Mouse (Mus musculus) hindbrain, embryonic 11.5 days (tissue): ENCODE results near the gene Tubg2. TPM values are rescaled to one million over a fixed set of nuclear protein-coding genes. Genes with fewer than 3 reads are reported as not detected.

Experiments
- ATAC-seq: fragments of 200-750 bp; cut with Nextera tagmentation; 2 replicates; pipeline ENCODE4 v1.8.0; 2017; ENCODE audit warnings: mild to moderate bottlenecking, moderate TSS enrichment, moderate library complexity; ENCODE audit not compliant: low FRiP score
- DNase-seq: peaks from one replicate; pipeline ENCODE4 v3.0.0-alpha.2; 2015; ENCODE audit warnings: low spot score
- H3K27ac ChIP-seq: fragments of 300-500 bp; sonication (generic); 2 replicates; pipeline ENCODE4 v1.5.1; 2014; ENCODE audit warnings: mild to moderate bottlenecking, low read depth, low read length
- H3K27me3 ChIP-seq: fragments of 300-500 bp; sonication (generic); 2 replicates; pipeline ENCODE4 v1.6.1; 2014; ENCODE audit warnings: mild to moderate bottlenecking, low read length, moderate library complexity, mixed read lengths; ENCODE audit not compliant: control insufficient read depth, insufficient read depth
- H3K36me3 ChIP-seq: fragments of 300-500 bp; sonication (generic); 2 replicates; pipeline ENCODE4 v1.6.1; 2014; ENCODE audit warnings: mild to moderate bottlenecking, low read length, moderate library complexity, mixed read lengths; ENCODE audit not compliant: control insufficient read depth, insufficient read depth
- H3K4me1 ChIP-seq: fragments of 300-500 bp; sonication (generic); replicated peaks from 2 replicates; pipeline ENCODE4 v1.6.1; 2014; ENCODE audit warnings: low read length, mixed read lengths; ENCODE audit not compliant: control insufficient read depth, insufficient read depth
- H3K4me2 ChIP-seq: fragments of 300-500 bp; sonication (generic); replicated peaks from 2 replicates; pipeline ENCODE4 v1.6.1; 2014; ENCODE audit warnings: mild to moderate bottlenecking, low read depth, low read length
- H3K4me3 ChIP-seq: fragments of 300-500 bp; sonication (generic); 2 replicates; pipeline ENCODE4 v1.5.1; 2014; ENCODE audit warnings: low read depth, low read length
- H3K9ac ChIP-seq: fragments of 300-500 bp; sonication (generic); 2 replicates; pipeline ENCODE4 v1.6.1; 2014; ENCODE audit warnings: low read depth, low read length
- H3K9me3 ChIP-seq: fragments of 300-500 bp; sonication (generic); 2 replicates; pipeline ENCODE4 v1.6.1; 2016; ENCODE audit warnings: low read length; ENCODE audit not compliant: control insufficient read depth
- WGBS: fragments of 180-500 bp; shearing (Covaris S2); extraction: QIAGEN DNeasy Blood & Tissue Kit; methylation state at CpG from one replicate; pipeline ENCODE4 v1.1.7; 2014; 5-methylcytosine and 5-hydroxymethylcytosine counted together
- polyA plus RNA-seq: library from polyadenylated mRNA; unstranded; fragments of >200 nt; fragmentation: Nextera tagmentation; extraction: Ambion mirVana; gene quantifications from 2 replicates; pipeline ENCODE4 v1.2.1, GENCODE M21; 2014

Gene Tubg2
- polyA plus RNA-seq, 1 experiment from 2014 or later, result 5.5 TPM

DNA sequence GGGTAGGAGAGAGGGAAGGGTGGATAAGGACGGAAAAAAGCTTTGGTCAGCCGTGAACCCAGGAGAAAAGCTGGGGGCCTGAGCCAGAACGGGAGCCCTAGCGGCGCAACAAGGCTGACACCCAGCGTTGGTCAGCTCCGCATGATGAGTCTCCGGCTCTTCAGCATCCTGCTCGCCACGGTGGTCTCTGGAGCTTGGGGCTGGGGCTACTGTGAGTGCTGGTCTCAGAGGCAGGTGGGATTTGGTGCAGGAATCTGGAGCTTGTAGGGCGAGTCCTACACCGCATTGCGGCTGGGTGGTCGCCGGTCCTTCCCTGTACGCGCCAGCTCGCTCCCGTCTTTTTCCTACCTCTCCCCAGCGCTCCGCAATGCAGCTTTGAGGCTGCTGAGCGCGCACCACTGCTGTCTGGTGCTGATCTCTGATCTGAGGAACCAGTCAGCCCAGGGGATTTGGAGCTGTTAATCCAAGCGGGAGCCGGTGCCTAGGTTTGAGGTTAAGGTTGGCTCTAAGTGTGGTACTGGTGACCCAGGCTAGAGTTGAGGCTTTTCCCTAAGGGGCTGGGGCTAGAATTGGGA lies 20.5 kb downstream of the Tubg2 start:
- 2% methylated on average over 25 of the region's 25 CpGs for WGBS
- ATAC-seq (no peak), DNase-seq (peak; percentile 60)
- Histone ChIP-seq H3K4me2 (peak overlapping the region; percentile 41), H3K36me3 (no peaks in the 10 kb centered on the region), H3K4me1 (peaks cover 22% of the 10 kb centered on the region; the same call in 1 of the 2 replicates), H3K4me3 (peak overlapping the region; percentile 21), H3K9me3 (no peaks in the 10 kb centered on the region), H3K27ac (no peak overlapping the region), H3K27me3 (peaks cover 60% of the 10 kb centered on the region), H3K9ac (0 out of 2 replicates have a peak overlapping the region, but pooled peaks have one; percentile 23)

DNA sequence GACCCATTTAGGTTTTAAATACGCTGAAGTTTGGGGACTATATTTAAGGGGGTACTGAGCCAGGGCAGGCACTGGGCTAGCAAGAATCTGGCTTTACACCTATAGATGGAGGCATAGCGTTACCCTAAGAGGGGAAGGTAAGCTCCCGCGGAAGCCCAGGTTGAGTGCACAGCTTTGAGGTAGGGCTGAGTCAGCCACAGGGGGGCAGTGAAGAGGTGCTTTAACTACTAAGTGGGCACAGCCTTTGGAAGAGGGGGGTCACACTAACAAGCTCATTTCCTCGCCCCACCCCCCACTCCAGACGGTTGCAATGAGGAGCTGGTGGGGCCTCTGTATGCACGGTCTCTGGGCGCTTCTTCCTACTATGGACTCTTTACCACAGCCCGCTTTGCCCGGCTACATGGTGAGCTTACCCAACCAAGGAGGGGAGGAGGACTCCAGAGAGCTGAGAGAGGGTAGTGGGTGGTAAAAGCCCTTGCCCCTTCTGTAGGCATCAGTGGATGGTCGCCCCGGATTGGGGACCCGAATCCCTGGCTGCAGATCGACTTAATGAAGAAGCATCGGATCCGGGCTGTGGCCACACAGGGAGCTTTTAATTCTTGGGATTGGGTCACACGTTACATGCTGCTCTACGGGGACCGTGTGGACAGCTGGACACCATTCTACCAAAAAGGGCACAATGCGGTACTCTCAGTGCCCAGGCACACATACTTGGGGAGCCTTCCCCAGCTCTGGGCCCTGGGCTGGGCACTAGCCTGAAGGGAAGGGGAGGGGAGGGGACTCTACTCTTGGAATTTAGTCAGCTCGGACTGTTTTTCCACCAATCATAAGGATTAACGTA lies 21.4 kb downstream of the Tubg2 start:
- 29% methylated on average over 22 of the region's 22 CpGs for WGBS
- H3K27ac ChIP-seq, result no peak overlapping the region
- no peak overlapping the region; the same call in 1 of the 2 replicates for H3K4me2 ChIP-seq

DNA sequence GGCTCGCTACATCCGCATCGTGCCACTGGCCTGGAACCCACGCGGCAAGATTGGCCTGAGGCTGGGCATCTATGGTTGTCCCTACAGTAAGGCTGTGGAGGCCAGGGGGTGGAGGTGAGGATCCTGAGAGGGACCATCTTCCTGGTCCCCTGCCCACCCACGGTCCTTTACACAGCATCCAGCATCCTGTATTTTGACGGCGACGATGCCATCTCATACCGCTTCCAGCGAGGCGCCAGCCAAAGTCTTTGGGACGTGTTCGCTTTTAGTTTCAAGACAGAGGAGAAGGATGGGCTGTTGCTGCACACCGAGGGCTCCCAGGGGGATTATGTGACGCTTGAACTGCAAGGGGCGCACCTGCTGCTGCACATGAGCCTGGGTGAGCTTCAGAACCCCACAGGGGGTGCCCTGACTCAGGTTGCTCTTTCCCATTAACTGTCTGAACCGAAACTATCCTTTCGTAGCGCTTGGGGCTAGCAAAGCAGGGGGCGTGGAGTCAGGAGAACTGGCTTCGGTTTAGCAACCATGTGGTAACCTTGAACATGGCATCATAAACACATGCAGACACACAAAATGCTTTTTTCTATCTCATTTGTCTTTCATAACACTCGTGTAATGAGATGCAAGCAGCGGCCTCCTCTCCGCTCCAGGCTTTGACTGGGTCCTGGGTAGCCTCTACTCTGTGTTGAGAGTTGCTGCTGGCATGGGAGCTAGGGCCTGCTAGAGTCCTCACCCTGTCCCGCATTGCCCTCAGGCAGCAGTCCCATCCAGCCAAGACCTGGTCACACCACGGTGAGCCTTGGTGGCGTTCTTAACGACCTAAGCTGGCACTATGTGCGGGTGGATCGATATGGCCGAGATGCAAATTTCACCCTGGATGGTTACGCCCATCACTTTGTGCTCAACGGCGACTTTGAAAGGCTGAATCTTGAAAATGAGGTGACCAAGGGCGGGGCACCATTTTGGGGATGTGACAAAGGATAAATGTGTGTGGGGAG lies 22.7 kb downstream of the Tubg2 start:
- Histone ChIP-seq H3K9ac (no peak overlapping the region), H3K4me1 (peaks cover 17% of the 10 kb centered on the region; the same call in 1 of the 2 replicates), H3K4me3 (no peak overlapping the region), H3K36me3 (no peaks in the 10 kb centered on the region), H3K9me3 (no peaks in the 10 kb centered on the region), H3K27me3 (peaks cover 52% of the 10 kb centered on the region), H3K4me2 (no peak overlapping the region), H3K27ac (no peak overlapping the region)
- ATAC-seq (no peak), DNase-seq (no peak)
- 51% methylated on average over 36 of the region's 36 CpGs for WGBS

More for the DNA sequence above, 21.4 kb downstream of the Tubg2 start:
- H3K4me1 ChIP-seq, result peaks cover 22% of the 10 kb centered on the region; the same call in 1 of the 2 replicates
- no peak overlapping the region for H3K4me3 ChIP-seq
- peaks cover 60% of the 10 kb centered on the region for H3K27me3 ChIP-seq
- no peaks in the 10 kb centered on the region for H3K36me3 ChIP-seq
- no peaks in the 10 kb centered on the region for H3K9me3 ChIP-seq
- no peak overlapping the region for H3K9ac ChIP-seq
- DNase-seq (peak; percentile 71), ATAC-seq (no peak)

GRCm38 (mm10) chr11:101179306-101179705 lies 23.6 kb downstream of the Tubg2 start:
- no peaks in the 10 kb centered on the region for H3K36me3 ChIP-seq
- H3K27me3 ChIP-seq, result peaks cover 44% of the 10 kb centered on the region
- peaks cover 11% of the 10 kb centered on the region; the same call in 1 of the 2 replicates for H3K4me1 ChIP-seq
- 81% methylated on average over 15 of the region's 15 CpGs for WGBS
- no peak overlapping the region for H3K9ac ChIP-seq
- H3K27ac ChIP-seq, result no peak overlapping the region
- no peak overlapping the region for H3K4me3 ChIP-seq
- H3K9me3 ChIP-seq, result no peaks in the 10 kb centered on the region
- DNase-seq (peak; percentile 3), ATAC-seq (no peak)
- no peak overlapping the region for H3K4me2 ChIP-seq

GRCm38 (mm10) chr11:101180261-101180660 lies 24.6 kb downstream of the Tubg2 start:
- Histone ChIP-seq H3K4me1 (0 out of 2 replicates have a peak, but pooled peaks cover 5% of the 10 kb centered on the region), H3K27me3 (peaks cover 35% of the 10 kb centered on the region), H3K4me3 (no peak overlapping the region), H3K9ac (no peak overlapping the region), H3K36me3 (no peaks in the 10 kb centered on the region), H3K27ac (no peak overlapping the region), H3K4me2 (no peak overlapping the region), H3K9me3 (no peaks in the 10 kb centered on the region)
- no peak for ATAC-seq
- no peak for DNase-seq
- 69% methylated on average over 17 of the region's 17 CpGs for WGBS

DNA sequence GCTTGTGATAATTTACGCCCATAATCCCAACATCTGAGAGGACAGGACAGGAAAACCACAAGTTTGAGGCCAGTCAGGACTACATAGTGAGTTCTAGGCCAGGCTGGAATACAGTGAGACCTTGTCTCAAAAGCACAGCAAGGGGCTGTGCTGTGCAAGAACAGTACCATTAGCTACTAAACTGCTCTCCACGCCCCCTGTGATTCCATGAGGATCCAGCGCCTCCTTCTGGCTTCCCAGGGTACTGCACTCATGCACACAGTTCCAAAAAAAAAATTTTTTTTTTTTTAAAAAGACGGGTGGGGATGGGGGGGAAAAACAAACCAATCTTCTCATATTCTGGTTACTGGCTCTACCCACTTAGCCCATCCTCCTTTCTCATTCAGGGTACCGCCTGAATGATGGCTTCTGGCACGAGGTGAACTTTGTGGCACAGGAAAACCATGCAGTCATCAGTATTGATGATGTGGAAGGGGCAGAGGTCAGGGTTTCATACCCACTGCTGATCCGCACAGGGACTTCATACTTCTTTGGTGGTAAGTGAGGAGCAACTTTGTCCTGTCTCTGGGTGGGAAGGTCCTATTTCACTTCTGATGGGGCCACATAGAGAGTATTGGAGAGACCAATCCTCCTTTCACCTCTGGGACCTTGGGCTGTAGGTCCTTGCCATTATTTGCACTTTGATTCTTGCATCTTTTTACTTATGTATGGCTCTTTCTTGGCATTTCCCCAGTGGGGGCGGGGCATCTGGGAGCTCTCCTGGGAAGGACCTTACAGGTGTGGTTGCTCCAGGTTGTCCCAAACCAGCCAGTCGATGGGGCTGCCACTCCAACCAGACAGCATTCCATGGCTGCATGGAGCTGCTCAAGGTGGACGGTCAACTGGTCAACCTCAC lies 25.4 kb downstream of the Tubg2 start:
- Histone ChIP-seq H3K9ac (no peak overlapping the region), H3K27me3 (peaks cover 30% of the 10 kb centered on the region), H3K36me3 (no peaks in the 10 kb centered on the region), H3K27ac (no peak overlapping the region), H3K9me3 (no peaks in the 10 kb centered on the region), H3K4me3 (no peak overlapping the region), H3K4me2 (no peak overlapping the region), H3K4me1 (0 out of 2 replicates have a peak, but pooled peaks cover 5% of the 10 kb centered on the region)
- DNase-seq (peak; percentile 85), ATAC-seq (no peak)
- WGBS, result 43% methylated on average over 10 of the region's 10 CpGs

DNA sequence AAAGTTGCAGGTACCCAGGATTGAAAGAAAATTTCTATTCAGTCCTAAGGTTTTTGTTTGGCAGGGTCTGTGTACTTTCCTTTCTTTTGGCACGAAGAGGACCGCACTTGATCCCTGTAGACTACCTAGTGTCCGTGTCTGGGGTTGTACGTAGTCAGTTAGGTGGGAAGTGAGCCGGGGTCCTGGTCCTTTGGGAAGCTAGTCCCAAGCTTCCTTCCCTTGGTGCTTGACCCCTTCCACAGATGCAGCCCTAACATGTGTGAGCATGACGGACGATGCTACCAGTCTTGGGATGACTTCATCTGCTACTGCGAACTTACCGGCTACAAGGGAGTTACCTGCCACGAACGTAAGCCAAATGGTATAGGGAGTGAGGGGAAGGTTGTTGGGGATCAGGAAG lies 26.3 kb downstream of the Tubg2 start:
- no peak for DNase-seq
- Histone ChIP-seq H3K27ac (no peak overlapping the region), H3K9ac (no peak overlapping the region)

More for the DNA sequence above, 26.3 kb downstream of the Tubg2 start:
- WGBS, result 94% methylated on average over 11 of the region's 11 CpGs
- H3K27me3 ChIP-seq, result peaks cover 21% of the 10 kb centered on the region
- no peak overlapping the region for H3K4me2 ChIP-seq
- no peaks in the 10 kb centered on the region for H3K4me1 ChIP-seq
- no peaks in the 10 kb centered on the region for H3K36me3 ChIP-seq
- H3K9me3 ChIP-seq, result no peaks in the 10 kb centered on the region
- no peak for ATAC-seq
- no peak overlapping the region for H3K4me3 ChIP-seq
